Mouse (Mus musculus): ENCODE results near the gene Hs2st1. TPM values are rescaled to one million over a fixed set of nuclear protein-coding genes. Genes with fewer than 3 reads are reported as not detected.
A peak's percentile ranks its signal among the peaks of the same experiment; 100 is the strongest.

Hs2st1 gene
- 14.7 and 16.2 TPM in 2 replicates for polyA plus RNA-seq (2014; fragmentation: Nextera tagmentation; extraction: Ambion mirVana)

DNA sequence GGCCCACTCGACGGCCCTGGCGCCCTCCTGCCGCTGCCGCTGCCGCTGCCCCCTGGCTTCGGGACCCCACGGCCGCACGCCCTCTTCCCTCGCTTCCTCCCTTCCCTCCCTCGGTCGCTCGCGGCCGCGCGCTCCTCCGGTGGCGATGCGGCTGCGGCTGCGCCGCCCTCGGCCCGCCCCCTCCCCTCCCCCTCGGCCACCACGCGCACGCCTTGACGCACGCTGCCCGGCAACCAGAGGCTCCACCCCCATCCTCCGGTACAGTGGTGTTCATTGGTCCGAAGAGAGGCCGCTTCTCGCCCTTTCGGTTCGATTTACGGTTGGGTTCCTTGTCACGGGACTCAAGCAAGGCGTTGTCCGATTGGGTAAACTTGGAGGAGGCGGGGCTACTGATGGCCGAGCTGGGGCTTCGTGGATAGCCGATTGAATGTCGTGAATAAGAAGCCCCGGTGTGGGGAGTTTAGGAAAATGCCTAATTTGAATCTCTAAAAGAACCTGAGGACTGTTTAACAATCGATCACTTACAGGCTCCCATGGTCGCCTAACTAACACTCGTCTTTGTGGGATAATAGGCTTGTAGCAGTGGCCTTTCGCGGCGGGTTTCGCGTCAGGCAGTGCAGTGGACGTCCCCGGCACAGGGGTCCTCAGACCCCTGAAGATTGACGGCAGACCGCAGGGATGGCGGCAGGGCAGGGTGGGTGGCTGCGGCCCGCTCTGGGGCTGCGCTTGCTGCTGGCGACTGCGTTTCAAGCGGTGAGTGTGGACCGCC is at the start of gene Hs2st1, which contains the start of gene Selenof:
TSS of gene Hs2st1 (minus strand) at position 135 of the 769 bp plus-strand sequence.
TSS of gene Selenof (plus strand) at position 258 of the 769 bp plus-strand sequence.
- DNase-seq (ENCODE audit: low spot score) = peak; percentile 99
- under 1% methylated on average over 63 of the region's 69 CpGs for WGBS

DNA sequence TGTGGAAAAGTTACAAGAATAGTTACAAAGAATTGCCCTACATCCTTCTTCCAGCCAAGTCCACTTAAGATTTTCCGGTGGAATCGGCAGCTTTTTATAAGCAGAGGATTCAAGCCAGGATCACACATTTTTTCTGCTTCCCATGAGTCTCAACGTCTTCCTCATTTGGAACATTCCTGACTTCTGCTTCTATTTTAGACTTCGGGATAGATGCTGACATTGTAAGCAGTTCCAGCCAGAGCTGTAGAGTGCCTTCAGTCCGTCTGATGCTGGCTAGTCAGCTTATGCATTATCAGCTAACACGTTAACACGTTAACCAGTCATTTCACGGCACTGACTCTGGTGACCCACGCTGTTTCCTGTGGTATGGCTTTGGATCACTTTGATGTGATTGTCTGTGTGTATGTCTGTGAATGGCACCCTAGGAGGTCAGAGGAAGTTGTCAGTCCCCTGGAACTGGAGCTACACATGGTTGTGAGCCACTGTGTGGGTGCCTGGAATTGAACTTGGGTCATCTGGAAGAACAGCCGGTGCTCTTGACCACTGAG is 47.7 kb upstream of the Hs2st1 start:
- no peaks in the 10 kb centered on the region for H3K4me1 ChIP-seq (ENCODE audit: control insufficient read depth, insufficient read depth, low read length)
- H3K36me3 ChIP-seq (replicated peaks; ENCODE audit: control insufficient read depth, insufficient read depth, low read depth, low read length) = no peaks in the 10 kb centered on the region
- no peak overlapping the region for H3K4me3 ChIP-seq (ENCODE audit: low read depth, low read length)
- no peaks in the 10 kb centered on the region for H3K9me3 ChIP-seq (replicated peaks; ENCODE audit: control insufficient read depth, low read length)
- H3K27me3 ChIP-seq (ENCODE audit: control insufficient read depth, insufficient read depth, low read length) = no peaks in the 10 kb centered on the region
- no peak overlapping the region for H3K9ac ChIP-seq (replicated peaks; ENCODE audit: low read length)
- no peak overlapping the region for H3K27ac ChIP-seq (replicated peaks; ENCODE audit: low read depth, low read length)
- no peak overlapping the region for H3K4me2 ChIP-seq (ENCODE audit: low read depth, low read length)
- DNase-seq (ENCODE audit: low spot score) (no peak), ATAC-seq (replicated peaks; ENCODE audit: insufficient number of reproducible peaks, low FRiP score, low TSS enrichment, low read depth) (no peak)
- 86% methylated on average over 10 of the region's 10 CpGs for WGBS

More for the DNA sequence above, at the start of gene Hs2st1, which contains the start of gene Selenof:
- Histone ChIP-seq H3K4me2 (ENCODE audit: low read depth, low read length) (peak within 1 kb of the TSS; percentile 89), H3K27ac (replicated peaks; ENCODE audit: low read depth, low read length) (peak within 1 kb of the TSS; percentile 78), H3K9ac (replicated peaks; ENCODE audit: low read length) (peak within 1 kb of the TSS; percentile 86), H3K9me3 (replicated peaks; ENCODE audit: control insufficient read depth, low read length) (no peaks in the 10 kb centered on the region), H3K36me3 (replicated peaks; ENCODE audit: control insufficient read depth, insufficient read depth, low read depth, low read length) (no peaks in the 10 kb centered on the region), H3K4me1 (ENCODE audit: control insufficient read depth, insufficient read depth, low read length) (no peaks in the 10 kb centered on the region), H3K4me3 (ENCODE audit: low read depth, low read length) (peak within 1 kb of the TSS; percentile 89), H3K27me3 (ENCODE audit: control insufficient read depth, insufficient read depth, low read length) (no peaks in the 10 kb centered on the region)
- peak; percentile 98 for ATAC-seq (replicated peaks; ENCODE audit: insufficient number of reproducible peaks, low FRiP score, low TSS enrichment, low read depth)

GRCm38 (mm10) chr3:144616654-144617425 is 46.9 kb upstream of the Hs2st1 start:
- Histone ChIP-seq H3K9me3 (replicated peaks; ENCODE audit: control insufficient read depth, low read length) (no peaks in the 10 kb centered on the region), H3K36me3 (replicated peaks; ENCODE audit: control insufficient read depth, insufficient read depth, low read depth, low read length) (no peaks in the 10 kb centered on the region), H3K27me3 (ENCODE audit: control insufficient read depth, insufficient read depth, low read length) (no peaks in the 10 kb centered on the region), H3K4me3 (ENCODE audit: low read depth, low read length) (no peak overlapping the region), H3K4me1 (ENCODE audit: control insufficient read depth, insufficient read depth, low read length) (no peaks in the 10 kb centered on the region), H3K27ac (replicated peaks; ENCODE audit: low read depth, low read length) (no peak overlapping the region), H3K4me2 (ENCODE audit: low read depth, low read length) (no peak overlapping the region), H3K9ac (replicated peaks; ENCODE audit: low read length) (no peak overlapping the region)
- 71% methylated on average over 8 of the region's 8 CpGs for WGBS
- ATAC-seq (replicated peaks; ENCODE audit: insufficient number of reproducible peaks, low FRiP score, low TSS enrichment, low read depth) (peak; percentile 95), DNase-seq (ENCODE audit: low spot score) (peak; percentile 88)

- Histone ChIP-seq H3K27me3 (ENCODE audit: control insufficient read depth, insufficient read depth, low read length) (no peaks in the 10 kb centered on the region), H3K9ac (replicated peaks; ENCODE audit: low read length) (no peak overlapping the region), H3K4me3 (ENCODE audit: low read depth, low read length) (no peak overlapping the region), H3K36me3 (replicated peaks; ENCODE audit: control insufficient read depth, insufficient read depth, low read depth, low read length) (no peaks in the 10 kb centered on the region), H3K9me3 (replicated peaks; ENCODE audit: control insufficient read depth, low read length) (no peaks in the 10 kb centered on the region), H3K4me2 (ENCODE audit: low read depth, low read length) (no peak overlapping the region), H3K27ac (replicated peaks; ENCODE audit: low read depth, low read length) (no peak overlapping the region), H3K4me1 (ENCODE audit: control insufficient read depth, insufficient read depth, low read length) (no peaks in the 10 kb centered on the region)
- ATAC-seq (replicated peaks; ENCODE audit: insufficient number of reproducible peaks, low FRiP score, low TSS enrichment, low read depth) (no peak), DNase-seq (ENCODE audit: low spot score) (no peak)
- WGBS = 91% methylated on average over 9 of the region's 9 CpGs
These were observed 45.5 kb upstream of the Hs2st1 start for GRCm38 (mm10) chr3:144615459-144615858.

GRCm38 (mm10) chr3:144614698-144615097 is 44.7 kb upstream of the Hs2st1 start:
- H3K36me3 ChIP-seq (replicated peaks; ENCODE audit: control insufficient read depth, insufficient read depth, low read depth, low read length) = no peaks in the 10 kb centered on the region
- no peak overlapping the region for H3K27ac ChIP-seq (replicated peaks; ENCODE audit: low read depth, low read length)
- 88% methylated on average over 10 of the region's 10 CpGs for WGBS
- no peaks in the 10 kb centered on the region for H3K27me3 ChIP-seq (ENCODE audit: control insufficient read depth, insufficient read depth, low read length)
- DNase-seq (ENCODE audit: low spot score) = no peak
- H3K9ac ChIP-seq (replicated peaks; ENCODE audit: low read length) = no peak overlapping the region
- no peak for ATAC-seq (replicated peaks; ENCODE audit: insufficient number of reproducible peaks, low FRiP score, low TSS enrichment, low read depth)
- H3K4me2 ChIP-seq (ENCODE audit: low read depth, low read length) = no peak overlapping the region
- H3K9me3 ChIP-seq (replicated peaks; ENCODE audit: control insufficient read depth, low read length) = no peaks in the 10 kb centered on the region
- H3K4me3 ChIP-seq (ENCODE audit: low read depth, low read length) = no peak overlapping the region
- H3K4me1 ChIP-seq (ENCODE audit: control insufficient read depth, insufficient read depth, low read length) = no peaks in the 10 kb centered on the region

DNA sequence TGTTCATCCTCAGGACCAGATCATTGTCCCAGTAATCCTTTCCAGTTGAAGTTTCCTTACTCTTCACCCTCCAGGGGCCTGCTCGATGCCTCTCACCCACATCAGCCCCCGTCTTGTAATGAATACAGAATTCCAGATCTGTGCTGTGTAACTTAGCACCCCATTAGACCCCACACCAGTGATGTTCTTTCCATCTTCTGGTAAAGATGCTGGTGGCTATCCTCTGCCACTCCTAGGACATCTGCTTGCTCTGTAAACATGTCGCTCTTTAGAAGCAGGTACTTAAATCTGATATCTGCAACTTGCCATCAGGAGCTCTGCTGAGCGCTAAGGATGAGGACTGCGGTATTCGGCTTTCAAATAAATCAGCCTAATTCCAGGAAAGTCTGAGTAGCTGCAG is 44.3 kb upstream of the Hs2st1 start:
- no peaks in the 10 kb centered on the region for H3K36me3 ChIP-seq (replicated peaks; ENCODE audit: control insufficient read depth, insufficient read depth, low read depth, low read length)
- no peak overlapping the region for H3K27ac ChIP-seq (replicated peaks; ENCODE audit: low read depth, low read length)
- no peak overlapping the region for H3K9ac ChIP-seq (replicated peaks; ENCODE audit: low read length)
- no peaks in the 10 kb centered on the region for H3K9me3 ChIP-seq (replicated peaks; ENCODE audit: control insufficient read depth, low read length)
- H3K4me3 ChIP-seq (ENCODE audit: low read depth, low read length) = no peak overlapping the region
- DNase-seq (ENCODE audit: low spot score) (no peak), ATAC-seq (replicated peaks; ENCODE audit: insufficient number of reproducible peaks, low FRiP score, low TSS enrichment, low read depth) (no peak)
- H3K27me3 ChIP-seq (ENCODE audit: control insufficient read depth, insufficient read depth, low read length) = no peaks in the 10 kb centered on the region
- H3K4me1 ChIP-seq (ENCODE audit: control insufficient read depth, insufficient read depth, low read length) = no peaks in the 10 kb centered on the region
- 82% methylated on average over 6 of the region's 6 CpGs for WGBS
- H3K4me2 ChIP-seq (ENCODE audit: low read depth, low read length) = no peak overlapping the region

DNA sequence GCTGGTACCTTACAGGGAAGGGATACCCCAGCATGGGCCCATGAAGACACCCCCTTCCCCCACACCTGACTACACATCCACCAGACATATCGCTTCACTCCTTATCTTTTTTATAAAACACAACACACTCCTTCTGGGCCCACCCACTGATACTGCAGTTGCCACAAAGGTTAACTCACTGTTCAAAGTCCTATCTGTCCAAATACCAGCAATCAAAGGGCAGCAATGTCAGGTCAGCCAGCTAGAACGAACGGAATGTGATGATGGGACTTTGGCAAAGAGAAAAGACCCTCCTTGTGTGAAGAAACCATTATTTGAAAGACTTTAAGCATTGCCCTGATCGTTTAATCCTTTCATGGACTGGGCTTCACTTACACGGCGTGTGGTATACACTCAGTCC is 42.4 kb upstream of the Hs2st1 start:
- ATAC-seq (replicated peaks; ENCODE audit: insufficient number of reproducible peaks, low FRiP score, low TSS enrichment, low read depth) (no peak), DNase-seq (ENCODE audit: low spot score) (no peak)
- WGBS = 83% methylated on average over 6 of the region's 6 CpGs
- Histone ChIP-seq H3K4me2 (ENCODE audit: low read depth, low read length) (no peak overlapping the region), H3K27ac (replicated peaks; ENCODE audit: low read depth, low read length) (no peak overlapping the region), H3K4me3 (ENCODE audit: low read depth, low read length) (no peak overlapping the region), H3K9ac (replicated peaks; ENCODE audit: low read length) (no peak overlapping the region), H3K9me3 (replicated peaks; ENCODE audit: control insufficient read depth, low read length) (no peaks in the 10 kb centered on the region), H3K4me1 (ENCODE audit: control insufficient read depth, insufficient read depth, low read length) (no peaks in the 10 kb centered on the region), H3K36me3 (replicated peaks; ENCODE audit: control insufficient read depth, insufficient read depth, low read depth, low read length) (no peaks in the 10 kb centered on the region), H3K27me3 (ENCODE audit: control insufficient read depth, insufficient read depth, low read length) (no peaks in the 10 kb centered on the region)
